Mouse (Mus musculus): ENCODE results near the gene Pomt1. TPM values are rescaled to one million over a fixed set of nuclear protein-coding genes. Genes with fewer than 3 reads are reported as not detected.

Pomt1 gene
- total and polyA plus RNA-seq, 2 experiments from 2014 or later, result 6.7 to 19.8 TPM

DNA sequence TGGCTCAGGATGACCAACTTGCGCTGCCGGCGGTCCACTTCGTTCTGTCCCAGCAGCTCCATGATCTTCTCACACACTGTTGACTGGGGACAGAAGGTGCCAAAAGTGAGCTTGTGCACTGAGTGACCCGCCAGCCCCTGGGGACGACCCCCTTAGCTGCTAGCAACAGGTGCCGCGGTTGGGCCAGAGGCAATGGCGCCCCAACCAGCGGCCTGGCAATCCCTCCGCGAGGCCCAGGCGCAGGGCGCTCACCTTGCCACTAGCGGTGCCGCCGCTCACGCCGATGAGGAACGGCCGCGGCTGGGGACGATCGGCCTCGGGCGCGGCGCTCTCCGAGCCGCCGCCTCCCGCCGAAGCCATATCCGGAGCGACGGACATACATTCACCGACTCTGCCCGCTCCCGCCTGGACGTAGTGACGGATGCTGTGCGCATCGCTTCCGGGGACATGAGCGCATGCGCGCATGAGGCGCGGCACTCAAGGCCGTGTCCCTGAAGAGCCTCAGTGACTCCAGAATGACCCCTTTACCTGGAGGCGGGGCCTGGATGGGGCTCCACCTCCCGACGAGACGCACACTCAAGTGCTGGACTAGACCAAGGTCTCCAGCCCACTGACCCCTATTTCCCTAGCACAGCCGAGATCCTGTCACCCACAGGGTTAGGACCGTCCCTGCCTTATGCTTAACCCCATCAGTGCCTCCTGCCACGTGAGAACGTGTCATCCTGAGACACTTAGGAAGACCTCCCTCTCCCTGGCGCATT lies 23.4 kb downstream of the Pomt1 start, which contains the start of gene Uck1:
Uck1 (minus strand) TSS at position 503 of the 761 bp plus-strand sequence.
- Histone ChIP-seq H3K4me1 (ENCODE audit: control insufficient read depth, insufficient read depth) (peaks cover 7% of the 10 kb centered on the region), H3K27me3 (ENCODE audit: control insufficient read depth, insufficient read depth, low read length) (no peaks in the 10 kb centered on the region), H3K27ac (ENCODE audit: low read depth) (peak within 1 kb of the TSS; percentile 77), H3K9ac (replicated peaks; ENCODE audit: low read depth, low read length) (peak within 1 kb of the TSS; percentile 81), H3K4me2 (ENCODE audit: low read depth, low read length) (peak within 1 kb of the TSS; percentile 86), H3K9me3 (replicated peaks; ENCODE audit: control insufficient read depth, low read length) (no peaks in the 10 kb centered on the region), H3K4me3 (ENCODE audit: low read depth, low read length) (peak within 1 kb of the TSS; percentile 95), H3K36me3 (replicated peaks; ENCODE audit: control insufficient read depth, insufficient read depth, low read length) (peaks cover 25% of the 10 kb centered on the region)
- no peak for TF ChIP-seq EP300 (IDR thresholded peaks at IDR 0.05; ENCODE audit: low read depth)
- no peak; the same call in 1 of the 2 replicates for TF ChIP-seq CTCF (IDR thresholded peaks at IDR 0.05; ENCODE audit: low read depth)
- DNase-seq (ENCODE audit: low spot score) (peak; percentile 84), ATAC-seq (ENCODE audit: insufficient read depth, low read depth) (peak; percentile 96)
- WGBS, result under 1% methylated on average over 58 of the region's 59 CpGs

DNA sequence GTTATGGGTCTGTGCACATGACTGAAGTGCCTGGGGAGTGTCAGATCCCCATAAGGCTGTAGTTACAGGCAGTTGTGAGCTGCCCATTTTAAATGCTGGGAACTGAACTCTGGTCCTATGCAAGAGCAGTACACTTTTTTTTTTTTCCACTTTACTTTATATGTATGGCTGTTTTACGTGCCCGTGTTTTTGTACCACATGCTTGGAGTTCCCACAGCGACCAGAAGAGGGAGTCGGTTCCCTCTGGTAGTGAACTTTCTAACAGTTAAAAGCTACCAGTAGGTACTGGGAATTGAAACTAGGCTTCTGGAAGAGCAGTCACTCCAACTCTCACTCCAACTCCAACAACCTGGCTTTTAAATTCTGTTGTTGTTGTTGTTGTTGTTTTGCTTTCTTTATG lies 24.2 kb downstream of the Pomt1 start:
- H3K4me3 ChIP-seq (ENCODE audit: low read depth, low read length), result no peak overlapping the region
- no peak overlapping the region for H3K27ac ChIP-seq (ENCODE audit: low read depth)
- ATAC-seq (ENCODE audit: insufficient read depth, low read depth) (no peak), DNase-seq (ENCODE audit: low spot score) (no peak)
- no peaks in the 10 kb centered on the region for H3K9me3 ChIP-seq (replicated peaks; ENCODE audit: control insufficient read depth, low read length)
- 36% methylated on average over 4 of the region's 4 CpGs for WGBS
- no peak overlapping the region; the same call in 1 of the 2 replicates for H3K4me2 ChIP-seq (ENCODE audit: low read depth, low read length)
- TF ChIP-seq CTCF (IDR thresholded peaks at IDR 0.05; ENCODE audit: low read depth), result peak; percentile 23; the same call in 1 of the 2 replicates
- TF ChIP-seq EP300 (IDR thresholded peaks at IDR 0.05; ENCODE audit: low read depth), result no peak
- peaks cover 25% of the 10 kb centered on the region for H3K36me3 ChIP-seq (replicated peaks; ENCODE audit: control insufficient read depth, insufficient read depth, low read length)
- no peaks in the 10 kb centered on the region for H3K27me3 ChIP-seq (ENCODE audit: control insufficient read depth, insufficient read depth, low read length)
- peaks cover 7% of the 10 kb centered on the region for H3K4me1 ChIP-seq (ENCODE audit: control insufficient read depth, insufficient read depth)
- no peak overlapping the region for H3K9ac ChIP-seq (replicated peaks; ENCODE audit: low read depth, low read length)

DNA sequence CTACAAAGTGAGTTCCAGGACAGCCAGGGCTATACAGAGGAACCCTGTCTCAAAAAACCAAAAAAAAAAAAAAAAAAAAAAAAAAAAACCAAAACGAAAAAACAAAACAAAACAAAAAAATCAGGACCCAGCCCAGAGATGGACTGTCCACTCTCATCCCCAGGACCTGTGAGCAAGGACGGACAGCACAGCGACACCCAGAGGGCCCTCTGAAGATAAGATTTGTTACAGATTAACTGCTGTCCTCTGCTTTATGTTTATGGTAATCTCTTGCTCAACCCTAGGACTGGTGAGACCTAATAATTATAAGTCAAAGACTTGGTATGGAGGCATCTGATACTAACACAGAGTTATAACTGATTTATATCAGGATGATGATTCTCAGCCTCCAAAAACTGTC lies 39.4 kb downstream of the Pomt1 start:
- H3K4me2 ChIP-seq (ENCODE audit: low read depth, low read length), result no peak overlapping the region
- H3K9ac ChIP-seq (replicated peaks; ENCODE audit: low read depth, low read length), result no peak overlapping the region
- peaks cover 35% of the 10 kb centered on the region for H3K36me3 ChIP-seq (replicated peaks; ENCODE audit: control insufficient read depth, insufficient read depth, low read length)
- ATAC-seq (ENCODE audit: insufficient read depth, low read depth), result no peak
- no peak overlapping the region for H3K27ac ChIP-seq (ENCODE audit: low read depth)
- no peak overlapping the region for H3K4me3 ChIP-seq (ENCODE audit: low read depth, low read length)
- no peaks in the 10 kb centered on the region for H3K9me3 ChIP-seq (replicated peaks; ENCODE audit: control insufficient read depth, low read length)
- no peaks in the 10 kb centered on the region for H3K4me1 ChIP-seq (ENCODE audit: control insufficient read depth, insufficient read depth)
- no peak for TF ChIP-seq CTCF (IDR thresholded peaks at IDR 0.05; ENCODE audit: low read depth)
- TF ChIP-seq EP300 (IDR thresholded peaks at IDR 0.05; ENCODE audit: low read depth), result no peak
- DNase-seq (ENCODE audit: low spot score), result no peak
- no peaks in the 10 kb centered on the region for H3K27me3 ChIP-seq (ENCODE audit: control insufficient read depth, insufficient read depth, low read length)
- WGBS, result 53% methylated on average over 3 of the region's 3 CpGs

DNA sequence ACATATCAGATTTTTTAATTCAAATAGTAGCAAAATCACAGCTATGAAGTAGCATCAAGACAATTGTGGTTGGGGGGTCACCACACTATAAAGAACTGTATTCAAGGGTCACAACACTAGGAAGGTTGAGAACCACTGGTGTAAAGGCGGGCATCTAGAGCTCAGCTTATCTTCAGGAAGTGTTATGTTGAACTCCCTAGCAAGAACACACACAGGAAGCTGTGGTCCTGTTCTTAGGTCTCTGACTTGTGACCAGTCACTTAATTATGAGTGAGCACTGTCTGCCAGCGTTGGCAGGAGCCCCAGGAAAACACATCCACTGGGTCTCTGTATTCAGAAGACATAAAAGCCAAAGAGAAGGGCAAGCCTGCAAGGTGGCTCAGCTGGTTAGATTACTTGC lies 45.9 kb downstream of the Pomt1 start:
- Histone ChIP-seq H3K4me2 (ENCODE audit: low read depth, low read length) (no peak overlapping the region), H3K27ac (ENCODE audit: low read depth) (peak overlapping the region; percentile 41), H3K4me1 (ENCODE audit: control insufficient read depth, insufficient read depth) (peaks cover 8% of the 10 kb centered on the region; the same call in 1 of the 2 replicates), H3K4me3 (ENCODE audit: low read depth, low read length) (no peak overlapping the region), H3K9me3 (replicated peaks; ENCODE audit: control insufficient read depth, low read length) (no peaks in the 10 kb centered on the region), H3K36me3 (replicated peaks; ENCODE audit: control insufficient read depth, insufficient read depth, low read length) (peaks cover 61% of the 10 kb centered on the region), H3K9ac (replicated peaks; ENCODE audit: low read depth, low read length) (no peak overlapping the region), H3K27me3 (ENCODE audit: control insufficient read depth, insufficient read depth, low read length) (no peaks in the 10 kb centered on the region)
- DNase-seq (ENCODE audit: low spot score) (no peak), ATAC-seq (ENCODE audit: insufficient read depth, low read depth) (no peak)
- 68% methylated on average over 2 of the region's 2 CpGs for WGBS
- no peak for TF ChIP-seq CTCF (IDR thresholded peaks at IDR 0.05; ENCODE audit: low read depth)
- TF ChIP-seq EP300 (IDR thresholded peaks at IDR 0.05; ENCODE audit: low read depth), result no peak

DNA sequence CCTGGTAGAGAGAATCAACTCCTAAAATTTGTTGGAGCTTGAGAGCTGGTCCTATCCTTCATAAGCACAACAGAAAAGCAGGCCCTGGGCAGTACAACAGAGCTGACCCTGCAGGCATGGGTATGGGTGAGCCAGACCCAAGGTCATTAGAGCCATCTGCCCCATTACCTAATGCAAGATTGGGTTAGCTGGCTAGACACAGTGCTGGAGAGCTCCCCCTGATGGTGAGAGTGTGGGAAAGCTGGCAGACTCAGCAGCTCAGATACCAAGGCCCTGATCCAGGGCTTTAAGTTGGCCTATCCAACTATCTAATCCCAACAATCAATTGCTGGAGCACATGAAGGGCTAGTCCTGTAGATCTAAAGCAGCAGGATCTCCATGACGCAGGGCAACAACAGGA lies 46.3 kb downstream of the Pomt1 start:
- no peak for TF ChIP-seq EP300 (IDR thresholded peaks at IDR 0.05; ENCODE audit: low read depth)
- peak; percentile 68 for TF ChIP-seq CTCF (IDR thresholded peaks at IDR 0.05; ENCODE audit: low read depth)
- 78% methylated on average over 1 of the region's 1 CpGs for WGBS
- H3K27me3 ChIP-seq (ENCODE audit: control insufficient read depth, insufficient read depth, low read length), result no peaks in the 10 kb centered on the region
- ATAC-seq (ENCODE audit: insufficient read depth, low read depth) (peak; percentile 79), DNase-seq (ENCODE audit: low spot score) (peak; percentile 66)
- peak overlapping the region; percentile 41 for H3K27ac ChIP-seq (ENCODE audit: low read depth)
- no peak overlapping the region for H3K4me2 ChIP-seq (ENCODE audit: low read depth, low read length)
- no peak overlapping the region for H3K9ac ChIP-seq (replicated peaks; ENCODE audit: low read depth, low read length)
- H3K9me3 ChIP-seq (replicated peaks; ENCODE audit: control insufficient read depth, low read length), result no peaks in the 10 kb centered on the region
- H3K36me3 ChIP-seq (replicated peaks; ENCODE audit: control insufficient read depth, insufficient read depth, low read length), result peaks cover 56% of the 10 kb centered on the region
- peaks cover 8% of the 10 kb centered on the region; the same call in 1 of the 2 replicates for H3K4me1 ChIP-seq (ENCODE audit: control insufficient read depth, insufficient read depth)
- H3K4me3 ChIP-seq (ENCODE audit: low read depth, low read length), result no peak overlapping the region
